Mouse (Mus musculus) 3134 (cell line): ENCODE data around the gene Nudt4.

Experiments used
- DNase-seq: peaks from one replicate; pipeline ENCODE4 v3.0.0-alpha.2; 2011; ENCODE audit warnings: low spot score; ENCODE audit not compliant: insufficient read length; ENCODE audit errors: extremely low read depth

Nudt4 gene

DNA sequence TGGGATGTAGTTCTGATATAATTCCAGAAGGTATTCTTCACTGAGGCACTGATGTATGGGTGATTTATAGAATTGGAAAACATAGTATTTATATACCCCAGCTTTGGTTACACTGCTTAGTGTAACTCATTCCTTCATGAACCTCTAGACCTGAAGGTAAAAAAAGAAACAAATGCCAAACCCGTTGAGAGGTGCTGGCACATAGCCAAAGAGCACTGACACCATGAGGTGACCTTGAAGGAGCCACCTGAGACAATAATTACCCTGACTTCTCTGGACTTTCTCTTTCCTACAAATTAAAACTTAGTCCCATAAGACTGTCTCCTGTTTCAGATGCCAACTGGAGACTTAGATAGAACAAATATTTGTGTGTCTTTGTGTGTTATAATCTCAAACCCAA lies 59.6 kb downstream of the Nudt4 start:
- no peak for DNase-seq

GRCm38 (mm10) chr10:95503443-95504235 lies 60.3 kb downstream of the Nudt4 start:
- DNase-seq: no peak

GRCm38 (mm10) chr10:95501463-95502081 lies 62.4 kb downstream of the Nudt4 start, which contains the start of gene Mrpl42:
TSS of gene Mrpl42 (minus strand) at chr10:95501940.
- peak; percentile 87 for DNase-seq

DNA sequence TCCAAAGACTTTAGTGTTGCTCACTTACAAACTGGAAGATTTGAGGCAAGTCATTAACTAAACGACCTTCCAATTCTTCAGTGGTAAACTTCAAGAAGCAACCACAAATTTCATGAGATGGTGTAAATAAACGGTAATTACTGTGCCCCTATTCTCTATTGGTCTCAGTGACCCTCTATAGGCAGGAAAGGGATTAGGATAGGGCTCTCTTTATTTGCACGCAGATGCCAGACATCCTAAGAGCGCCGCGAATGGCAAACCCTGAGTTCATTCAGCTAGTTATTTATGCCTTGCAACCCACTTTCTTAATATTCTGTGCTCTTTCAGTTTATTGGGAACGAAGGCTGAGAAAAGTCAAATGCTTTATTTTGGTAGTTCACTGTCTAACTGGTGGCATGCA lies 62.9 kb downstream of the Nudt4 start:
- no peak for DNase-seq
